Mouse (Mus musculus): ENCODE measurements around the gene Olfr1462. TPM values are rescaled to one million over a fixed set of nuclear protein-coding genes. Genes with fewer than 3 reads are reported as not detected.

Olfr1462 gene
- polyA plus RNA-seq (2014; fragmentation: Nextera tagmentation; extraction: Ambion mirVana): not detected in 2 replicates

GRCm38 (mm10) chr19:13185434-13185833 lies at the start of gene Olfr1462:
TSS of gene Olfr1462 (plus strand) at chr19:13185734.
- no peak within 1 kb of the TSS for H3K9ac ChIP-seq (ENCODE audit: low read length)
- no peak for DNase-seq (ENCODE audit: low spot score)
- no peaks in the 10 kb centered on the region for H3K4me1 ChIP-seq (ENCODE audit: control insufficient read depth, insufficient read depth, low read length)
- no peak within 1 kb of the TSS for H3K4me2 ChIP-seq (ENCODE audit: low read depth, severe bottlenecking)
- 91% methylated on average over 1 of the region's 1 CpGs for WGBS
- H3K27me3 ChIP-seq (ENCODE audit: control insufficient read depth, insufficient read depth, low read length): no peaks in the 10 kb centered on the region
- no peak within 1 kb of the TSS for H3K27ac ChIP-seq (replicated peaks; ENCODE audit: low read depth, low read length)
- H3K4me3 ChIP-seq (ENCODE audit: low read depth, low read length): no peak within 1 kb of the TSS
- H3K9me3 ChIP-seq (ENCODE audit: control insufficient read depth, low read length): no peaks in the 10 kb centered on the region
- no peaks in the 10 kb centered on the region for H3K36me3 ChIP-seq (ENCODE audit: control insufficient read depth, insufficient read depth, low read length)
- no peak for ATAC-seq (ENCODE audit: insufficient number of reproducible peaks, low FRiP score, low TSS enrichment, low read depth)

GRCm38 (mm10) chr19:13149449-13149848 lies 36.1 kb upstream of the Olfr1462 start, which contains the start of gene Olfr1459:
TSS of gene Olfr1459 (minus strand) at chr19:13149549.
- H3K4me3 ChIP-seq (ENCODE audit: low read depth, low read length): no peak within 1 kb of the TSS
- no peak within 1 kb of the TSS for H3K4me2 ChIP-seq (ENCODE audit: low read depth, severe bottlenecking)
- no peak within 1 kb of the TSS for H3K9ac ChIP-seq (ENCODE audit: low read length)
- DNase-seq (ENCODE audit: low spot score) (no peak), ATAC-seq (ENCODE audit: insufficient number of reproducible peaks, low FRiP score, low TSS enrichment, low read depth) (no peak)
- H3K9me3 ChIP-seq (ENCODE audit: control insufficient read depth, low read length): peaks cover 4% of the 10 kb centered on the region; the same call in 1 of the 2 replicates
- no peaks in the 10 kb centered on the region for H3K36me3 ChIP-seq (ENCODE audit: control insufficient read depth, insufficient read depth, low read length)
- no peaks in the 10 kb centered on the region for H3K4me1 ChIP-seq (ENCODE audit: control insufficient read depth, insufficient read depth, low read length)
- 77% methylated on average over 1 of the region's 1 CpGs for WGBS
- H3K27me3 ChIP-seq (ENCODE audit: control insufficient read depth, insufficient read depth, low read length): no peaks in the 10 kb centered on the region
- H3K27ac ChIP-seq (replicated peaks; ENCODE audit: low read depth, low read length): no peak within 1 kb of the TSS

GRCm38 (mm10) chr19:13162700-13163099 lies 22.8 kb upstream of the Olfr1462 start, which contains the start of gene Olfr1461:
TSS of gene Olfr1461 (plus strand) at chr19:13163000.
- 65% methylated on average over 1 of the region's 1 CpGs for WGBS
- no peak for ATAC-seq (ENCODE audit: insufficient number of reproducible peaks, low FRiP score, low TSS enrichment, low read depth)
- H3K4me3 ChIP-seq (ENCODE audit: low read depth, low read length): no peak within 1 kb of the TSS

GRCm38 (mm10) chr19:13221666-13222065 lies 36.1 kb downstream of the Olfr1462 start:
- Histone ChIP-seq H3K27ac (replicated peaks; ENCODE audit: low read depth, low read length) (no peak overlapping the region), H3K9me3 (ENCODE audit: control insufficient read depth, low read length) (no peaks in the 10 kb centered on the region; the same call in 1 of the 2 replicates), H3K4me2 (ENCODE audit: low read depth, severe bottlenecking) (no peak overlapping the region), H3K27me3 (ENCODE audit: control insufficient read depth, insufficient read depth, low read length) (no peaks in the 10 kb centered on the region), H3K4me1 (ENCODE audit: control insufficient read depth, insufficient read depth, low read length) (no peaks in the 10 kb centered on the region), H3K9ac (ENCODE audit: low read length) (no peak overlapping the region), H3K4me3 (ENCODE audit: low read depth, low read length) (no peak overlapping the region), H3K36me3 (ENCODE audit: control insufficient read depth, insufficient read depth, low read length) (no peaks in the 10 kb centered on the region)
- no peak for DNase-seq (ENCODE audit: low spot score)
- no peak for ATAC-seq (ENCODE audit: insufficient number of reproducible peaks, low FRiP score, low TSS enrichment, low read depth)
- WGBS: 92% methylated on average over 11 of the region's 11 CpGs

More at GRCm38 (mm10) chr19:13162700-13163099, 22.8 kb upstream of the Olfr1462 start, which contains the start of gene Olfr1461:
- H3K4me2 ChIP-seq (ENCODE audit: low read depth, severe bottlenecking): no peak within 1 kb of the TSS
- H3K36me3 ChIP-seq (ENCODE audit: control insufficient read depth, insufficient read depth, low read length): no peaks in the 10 kb centered on the region
- no peaks in the 10 kb centered on the region for H3K27me3 ChIP-seq (ENCODE audit: control insufficient read depth, insufficient read depth, low read length)
- no peak within 1 kb of the TSS for H3K9ac ChIP-seq (ENCODE audit: low read length)
- no peaks in the 10 kb centered on the region for H3K9me3 ChIP-seq (ENCODE audit: control insufficient read depth, low read length)
- H3K27ac ChIP-seq (replicated peaks; ENCODE audit: low read depth, low read length): no peak within 1 kb of the TSS
- no peaks in the 10 kb centered on the region for H3K4me1 ChIP-seq (ENCODE audit: control insufficient read depth, insufficient read depth, low read length)
- DNase-seq (ENCODE audit: low spot score): no peak

GRCm38 (mm10) chr19:13231028-13231427 lies 45.5 kb downstream of the Olfr1462 start, which contains the start of gene Olfr1463:
TSS of gene Olfr1463 (plus strand) at chr19:13231328.
- no peak for DNase-seq (ENCODE audit: low spot score)
- Histone ChIP-seq H3K9ac (ENCODE audit: low read length) (no peak within 1 kb of the TSS), H3K4me2 (ENCODE audit: low read depth, severe bottlenecking) (no peak within 1 kb of the TSS), H3K9me3 (ENCODE audit: control insufficient read depth, low read length) (peaks cover 4% of the 10 kb centered on the region; the same call in 1 of the 2 replicates), H3K36me3 (ENCODE audit: control insufficient read depth, insufficient read depth, low read length) (no peaks in the 10 kb centered on the region), H3K4me3 (ENCODE audit: low read depth, low read length) (no peak within 1 kb of the TSS), H3K27ac (replicated peaks; ENCODE audit: low read depth, low read length) (no peak within 1 kb of the TSS), H3K4me1 (ENCODE audit: control insufficient read depth, insufficient read depth, low read length) (no peaks in the 10 kb centered on the region), H3K27me3 (ENCODE audit: control insufficient read depth, insufficient read depth, low read length) (no peaks in the 10 kb centered on the region)
- ATAC-seq (ENCODE audit: insufficient number of reproducible peaks, low FRiP score, low TSS enrichment, low read depth): no peak

Other genes with a start within 250 kb of the Olfr1462 start
- not detected in 2 replicates for gene Olfr1450, start 235.5 kb upstream of the Olfr1462 start, polyA plus RNA-seq (2014; fragmentation: Nextera tagmentation; extraction: Ambion mirVana)
- gene Olfr1451, start 190.7 kb upstream of the Olfr1462 start, polyA plus RNA-seq (2014; fragmentation: Nextera tagmentation; extraction: Ambion mirVana): not detected in 2 replicates
- not detected in 2 replicates for gene Olfr1453, start 157.4 kb upstream of the Olfr1462 start, polyA plus RNA-seq (2014; fragmentation: Nextera tagmentation; extraction: Ambion mirVana)
- gene Olfr1454, start 125.1 kb upstream of the Olfr1462 start, polyA plus RNA-seq (2014; fragmentation: Nextera tagmentation; extraction: Ambion mirVana): not detected in 2 replicates
- gene Olfr1457, start 87.8 kb upstream of the Olfr1462 start, polyA plus RNA-seq (2014; fragmentation: Nextera tagmentation; extraction: Ambion mirVana): not detected in 2 replicates
- not detected in 2 replicates for gene Olfr1458, start 79.0 kb upstream of the Olfr1462 start, polyA plus RNA-seq (2014; fragmentation: Nextera tagmentation; extraction: Ambion mirVana)
- gene Olfr1459, start 36.2 kb upstream of the Olfr1462 start, polyA plus RNA-seq (2014; fragmentation: Nextera tagmentation; extraction: Ambion mirVana): not detected in 2 replicates
- not detected in 2 replicates for gene Olfr1461, start 22.7 kb upstream of the Olfr1462 start, polyA plus RNA-seq (2014; fragmentation: Nextera tagmentation; extraction: Ambion mirVana)
- gene Olfr1463, start 45.6 kb downstream of the Olfr1462 start, polyA plus RNA-seq (2014; fragmentation: Nextera tagmentation; extraction: Ambion mirVana): not detected in 2 replicates
- not detected in 2 replicates for gene Olfr1465, start 129.8 kb downstream of the Olfr1462 start, polyA plus RNA-seq (2014; fragmentation: Nextera tagmentation; extraction: Ambion mirVana)
- not detected in 2 replicates for gene Olfr1466, start 153.1 kb downstream of the Olfr1462 start, polyA plus RNA-seq (2014; fragmentation: Nextera tagmentation; extraction: Ambion mirVana)
- gene Olfr1467, start 176.5 kb downstream of the Olfr1462 start, polyA plus RNA-seq (2014; fragmentation: Nextera tagmentation; extraction: Ambion mirVana): not detected in 2 replicates
- gene Olfr1469, start 222.1 kb downstream of the Olfr1462 start, polyA plus RNA-seq (2014; fragmentation: Nextera tagmentation; extraction: Ambion mirVana): not detected in 2 replicates

Measured in limb, embryonic 11.5 days (tissue).